Mouse (Mus musculus) liver, adult 2 months (tissue): ENCODE measurements at regions not wholly inside any gene's neighbourhood (a gene's known extent, or its start where the extent isn't known, plus 50 kb on each side); places are given as distances from the start of the nearest gene placed in this dataset.

Experiments
- CTCF ChIP-seq: fragments of 200-500 bp; IDR thresholded peaks from 2 replicates; pipeline ENCODE4 v1.5.1; 2011; ENCODE audit warnings: low read depth, low read length, control low read depth
- POLR2A ChIP-seq: fragments of 200-500 bp; IDR thresholded peaks from 2 replicates; pipeline ENCODE4 v1.6.1; 2011; ENCODE audit warnings: low read length, control low read depth; ENCODE audit not compliant: insufficient read depth; ENCODE audit errors: extremely low read depth

GRCm38 (mm10) chr1:43254129-43254528 lies 57.3 kb upstream of the Fhl2 start:
- TF ChIP-seq CTCF (no peak), POLR2A (no peak)
